25 mouse cellular contexts compared by ENCODE assay signal in the genomic region with DNA sequence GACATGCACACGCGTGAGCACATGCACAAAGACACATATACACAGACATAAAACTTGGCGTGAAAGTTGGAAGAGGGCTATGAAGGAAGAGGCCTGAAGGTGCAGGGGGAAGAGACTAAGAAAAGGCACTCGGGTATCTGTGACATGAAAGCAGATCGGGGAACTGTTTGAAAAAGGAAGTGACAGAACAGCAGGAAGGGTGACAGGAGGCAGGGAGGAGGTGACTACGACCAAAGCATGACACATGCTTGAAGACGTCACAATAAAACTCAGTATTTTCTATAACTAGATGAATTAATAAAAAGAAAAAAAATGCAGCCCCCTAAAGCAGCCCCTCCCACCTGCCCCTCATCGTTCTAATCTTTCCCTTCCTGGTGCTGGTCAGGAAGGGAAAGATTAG. TPM values are rescaled to one million over a fixed set of nuclear protein-coding genes. Genes with fewer than 3 reads are reported as not detected.
A peak's percentile ranks its signal among the peaks of the same experiment; 100 is the strongest.
DNase-seq lines count a peak whose midpoint lies in the region; ATAC-seq and TF ChIP-seq lines count a peak whose summit lies in the region.
"Had no signal": no experiment of that assay in that cellular context is flagged by ENCODE, and none has a peak within 500 bp of the region (broad histone marks: within the 10 kb centered on the region; RNA-seq: fewer than 3 reads in every experiment).

No protein-coding gene starts in this region.

- intact Hi-C loops in left cerebral cortex, postnatal 36 days (cut with DNase I): no loop called here

- H3K9me3 ChIP-seq in liver, postnatal 0 days (ENCODE audit: low read length): no peaks in the 10 kb centered on the region
- H3K9me3 ChIP-seq in liver, embryonic 11.5 days (ENCODE audit: control insufficient read depth, low read length): no peaks in the 10 kb centered on the region
- H3K9me3 ChIP-seq: forebrain, embryonic 13.5 days; G1E; hindbrain, embryonic 13.5 days; liver, embryonic 13.5 days; midbrain, embryonic 13.5 days; stomach, embryonic 15.5 days had no signal

- 41% methylated on average over 8 of the region's 8 CpGs for WGBS in liver, postnatal 0 days (ENCODE audit: insufficient replicate concordance)
- WGBS in liver, embryonic 11.5 days: 44% methylated on average over 8 of the region's 8 CpGs
- 26% methylated on average over 8 of the region's 8 CpGs for WGBS in bone marrow, adult 2 months

- ATAC-seq in liver, postnatal 0 days: no peak
- no peak for ATAC-seq in liver, embryonic 11.5 days (replicated peaks; ENCODE audit: low FRiP score)
- ATAC-seq in megakaryocyte, adult 5-6 weeks (ENCODE audit: poor library complexity, severe bottlenecking): peak; percentile 69
- ATAC-seq: forebrain, embryonic 13.5 days; intestine, postnatal 0 days; midbrain, embryonic 13.5 days had no signal

- no peaks in the 10 kb centered on the region for H3K36me3 ChIP-seq in liver, postnatal 0 days (replicated peaks; ENCODE audit: insufficient read depth, low read length)
- H3K36me3 ChIP-seq in liver, embryonic 11.5 days (ENCODE audit: control insufficient read depth, insufficient read depth, low read length): no peaks in the 10 kb centered on the region
- H3K36me3 ChIP-seq: G1E; hindbrain, embryonic 13.5 days; liver, embryonic 13.5 days; midbrain, embryonic 13.5 days; stomach, embryonic 15.5 days had no signal

- H3K4me1 ChIP-seq in liver, postnatal 0 days (ENCODE audit: insufficient read depth): no peaks in the 10 kb centered on the region; the same call in 1 of the 2 replicates
- H3K4me1 ChIP-seq in liver, embryonic 11.5 days (replicated peaks; ENCODE audit: control insufficient read depth, insufficient read depth, low read length): peaks cover 5% of the 10 kb centered on the region; the same call in 1 of the 2 replicates
- peaks cover 2% of the 10 kb centered on the region; the same call in 1 of the 2 replicates for H3K4me1 ChIP-seq in bone marrow, adult 2 months (ENCODE audit: control insufficient read depth, insufficient read depth, low read length)
- H3K4me1 ChIP-seq: liver, embryonic 13.5 days had no signal

- no peak for DNase-seq in liver, postnatal 0 days
- DNase-seq in liver, embryonic 11.5 days (ENCODE audit: low spot score): no peak
- no peak for DNase-seq in urinary bladder, postnatal 4 days (ENCODE audit: low spot score in 2 of 2)
- DNase-seq in left cerebral cortex, postnatal 36 days (ENCODE audit: low spot score in 2 of 2): no peak
- DNase-seq in gastrocnemius, postnatal 10 days: no peak
- DNase-seq: cerebellum, adult 11-12 months; cerebellum, postnatal 14 days; gastrocnemius, postnatal 14 days; heart, adult 18-20 months; heart, postnatal 36 days; kidney, postnatal 36 days; left cerebral cortex, postnatal 4 days; liver, embryonic 13.5 days had no signal

- TF ChIP-seq EP300 in liver, postnatal 0 days (IDR thresholded peaks at IDR 0.05; ENCODE audit: low read depth): no peak

- no peak overlapping the region for H3K4me3 ChIP-seq in liver, postnatal 0 days (ENCODE audit: low read depth, low read length)
- H3K4me3 ChIP-seq in liver, embryonic 11.5 days (ENCODE audit: low read depth, low read length): no peak overlapping the region
- no peak overlapping the region for H3K4me3 ChIP-seq in bone marrow, adult 2 months (replicated peaks; ENCODE audit: control insufficient read depth, low read depth, low read length)
- H3K4me3 ChIP-seq: forebrain, embryonic 13.5 days; hindbrain, embryonic 13.5 days; layer of hippocampus, adult 2 months; liver, embryonic 13.5 days; midbrain, embryonic 13.5 days; stomach, embryonic 15.5 days had no signal

- peak overlapping the region; percentile 26; the same call in 1 of the 2 replicates for H3K4me2 ChIP-seq in liver, postnatal 0 days (ENCODE audit: low read depth, low read length)
- no peak overlapping the region for H3K4me2 ChIP-seq in liver, embryonic 11.5 days
- H3K4me2 ChIP-seq: forebrain, embryonic 13.5 days; heart, embryonic 11.5 days; hindbrain, embryonic 13.5 days; liver, embryonic 13.5 days; lung, embryonic 14.5 days; midbrain, embryonic 13.5 days; stomach, embryonic 15.5 days had no signal

- H3K27me3 ChIP-seq in liver, postnatal 0 days (ENCODE audit: insufficient read depth, low read length): no peaks in the 10 kb centered on the region
- no peaks in the 10 kb centered on the region for H3K27me3 ChIP-seq in liver, embryonic 11.5 days (replicated peaks; ENCODE audit: control insufficient read depth, insufficient read depth, low read length)
- H3K27me3 ChIP-seq: liver, embryonic 13.5 days; midbrain, embryonic 13.5 days; stomach, embryonic 15.5 days had no signal

- H3K27ac ChIP-seq in liver, postnatal 0 days (ENCODE audit: low read depth): peak overlapping the region; percentile 39; the same call in 1 of the 2 replicates
- no peak overlapping the region for H3K27ac ChIP-seq in liver, embryonic 11.5 days (ENCODE audit: low read depth, low read length)
- peak overlapping the region; percentile 89 for H3K27ac ChIP-seq in bone marrow, adult 2 months (ENCODE audit: control insufficient read depth, insufficient read depth, low read depth, low read length, poor library complexity)
- H3K27ac ChIP-seq: forebrain, embryonic 13.5 days; hindbrain, embryonic 13.5 days; layer of hippocampus, adult 2 months; liver, embryonic 13.5 days; midbrain, embryonic 13.5 days; stomach, embryonic 15.5 days had no signal

- no peak overlapping the region for H3K9ac ChIP-seq in liver, postnatal 0 days (replicated peaks)
- no peak overlapping the region for H3K9ac ChIP-seq in liver, embryonic 11.5 days (ENCODE audit: low read depth, low read length)
- H3K9ac ChIP-seq: hindbrain, embryonic 13.5 days; liver, embryonic 13.5 days; lung, embryonic 14.5 days; midbrain, embryonic 13.5 days; stomach, embryonic 15.5 days had no signal

- no peak for TF ChIP-seq POLR2A in bone marrow, adult 2 months (IDR thresholded peaks at IDR 0.05; ENCODE audit: borderline replicate concordance, control insufficient read depth, low read depth, low read length)

- no peak for TF ChIP-seq CTCF in liver, postnatal 0 days (IDR thresholded peaks at IDR 0.05; ENCODE audit: low read depth)
- no peak for TF ChIP-seq CTCF in bone marrow, adult 2 months (IDR thresholded peaks at IDR 0.05; ENCODE audit: control insufficient read depth, insufficient read depth, low read length)

RNA-seq across cellular contexts. Expression of gene Golga7b, which starts 58.4 kb away (rescaled TPM):
- polyA plus RNA-seq in liver, postnatal 0 days (2015; fragmentation: Nextera tagmentation; extraction: Ambion mirVana): not detected in 2 replicates
- polyA plus RNA-seq in liver, embryonic 11.5 days (2014; fragmentation: Nextera tagmentation; extraction: Ambion mirVana): not detected in 2 replicates
- polyA plus RNA-seq in bone marrow, adult 2 months (2011; ENCODE audit: insufficient read depth, insufficient read length, low replicate concordance, missing spikeins): 1.8 TPM in 1 of 2 replicates, not detected in the other
- not detected in 2 replicates for total RNA-seq in megakaryocyte, adult 5-6 weeks (2015)
- not detected in 2 replicates for total RNA-seq in megakaryocyte, adult 5-6 weeks (2017)
- 100 to 1,000 TPM; 122 to 150 TPM for total RNA-seq in left cerebral cortex, postnatal 36 days (2021)
- total RNA-seq in gastrocnemius, postnatal 10 days (2021): 1 to 10 TPM; 3.2 to 5.5 TPM
- polyA plus RNA-seq: G1E; kidney, embryonic 14.5 days; lung, embryonic 14.5 days had no signal

Comparison
In these comparisons a context has a peak if more than half of its experiments do, and no peak if none do; other contexts are left out.
1. RNA of gene Golga7b, which starts 58.4 kb away (total RNA-seq): 122 to 150 TPM in left cerebral cortex, postnatal 36 days; 3.2 to 5.5 TPM in gastrocnemius, postnatal 10 days and not detected in megakaryocyte, adult 5-6 weeks; every median in the first group is over 10 times any median in the second.